Mouse (Mus musculus) lung, adult 18-20 months (tissue): ENCODE data around the gene Ptprm.
A peak's percentile ranks its signal among the peaks of the same experiment; 100 is the strongest.

Experiments used
- DNase-seq, 2 experiments: peaks; one replicate each; pipeline ENCODE4 v3.0.0; 2022; ENCODE audit warnings: mixed read lengths in 2 of 2

Ptprm gene

GRCm38 (mm10) chr17:66761326-66762296 is 592.6 kb downstream of the Ptprm start:
- no peak for DNase-seq

GRCm38 (mm10) chr17:66757025-66757511 is 597.2 kb downstream of the Ptprm start:
- peak; percentile 19 to 39 for DNase-seq

GRCm38 (mm10) chr17:66756500-66756899 is 597.8 kb downstream of the Ptprm start:
- DNase-seq = no peak

- peak; percentile 22 to 58 for DNase-seq
Measured at GRCm38 (mm10) chr17:66755191-66755654, 599.0 kb downstream of the Ptprm start.

- no peak for DNase-seq
Measured at GRCm38 (mm10) chr17:66754208-66754865, 599.9 kb downstream of the Ptprm start.

- no peak for DNase-seq
Measured at GRCm38 (mm10) chr17:66751746-66752145, 602.5 kb downstream of the Ptprm start.

- no peak for DNase-seq
Measured at GRCm38 (mm10) chr17:66750481-66751206, 603.6 kb downstream of the Ptprm start.

- DNase-seq = no peak
Measured at GRCm38 (mm10) chr17:66749976-66750375, 604.3 kb downstream of the Ptprm start.

- DNase-seq = no peak
Measured at GRCm38 (mm10) chr17:66746506-66746905, 607.8 kb downstream of the Ptprm start.

GRCm38 (mm10) chr17:66743321-66743720 is 610.9 kb downstream of the Ptprm start:
- DNase-seq = no peak

- peak; percentile 56 to 71 for DNase-seq
Measured at GRCm38 (mm10) chr17:66738779-66739345, 615.4 kb downstream of the Ptprm start.

- no peak for DNase-seq
Measured at GRCm38 (mm10) chr17:66738331-66738730, 615.9 kb downstream of the Ptprm start.

GRCm38 (mm10) chr17:66736450-66736849 is 617.8 kb downstream of the Ptprm start:
- DNase-seq = no peak

GRCm38 (mm10) chr17:66733541-66733940 is 620.7 kb downstream of the Ptprm start:
- DNase-seq = no peak

GRCm38 (mm10) chr17:66729979-66730378 is 624.3 kb downstream of the Ptprm start:
- DNase-seq = no peak

- DNase-seq = no peak
Measured at GRCm38 (mm10) chr17:66720992-66721351, 633.3 kb downstream of the Ptprm start.

- DNase-seq = no peak
Measured at GRCm38 (mm10) chr17:66720200-66720991, 633.9 kb downstream of the Ptprm start.

GRCm38 (mm10) chr17:66712456-66713205 is 641.6 kb downstream of the Ptprm start:
- no peak for DNase-seq

GRCm38 (mm10) chr17:66711221-66712016 is 642.8 kb downstream of the Ptprm start:
- peak in 1 of 2 experiments; percentile 34 for DNase-seq

- no peak for DNase-seq
Measured at GRCm38 (mm10) chr17:66710568-66710967, 643.7 kb downstream of the Ptprm start.
